10 mouse cellular contexts compared by ENCODE assay signal in genomic region chr2:97467664-97468063, GRCm38 (mm10).
A peak's percentile ranks its signal among the peaks of the same experiment; 100 is the strongest.
DNase-seq lines count a peak whose midpoint lies in the region; ATAC-seq and TF ChIP-seq lines count a peak whose summit lies in the region.
"Had no signal": no experiment of that assay in that cellular context is flagged by ENCODE, and none has a peak within 500 bp of the region (broad histone marks: within the 10 kb centered on the region; RNA-seq: fewer than 3 reads in every experiment).

No protein-coding gene starts in this region.

- peak overlapping the region; percentile 93 for H3K4me2 ChIP-seq in heart, embryonic 11.5 days
- H3K4me2 ChIP-seq in liver, postnatal 0 days (ENCODE audit: low read depth, low read length): peak overlapping the region; percentile 63; the same call in 1 of the 2 replicates

- peak overlapping the region; percentile 44 for H3K4me3 ChIP-seq in heart, embryonic 11.5 days (ENCODE audit: low read depth, low read length)
- peak overlapping the region; percentile 57 for H3K4me3 ChIP-seq in hindbrain, embryonic 10.5 days
- peak overlapping the region; percentile 31; the same call in 1 of the 2 replicates for H3K4me3 ChIP-seq in liver, postnatal 0 days (ENCODE audit: low read depth, low read length)

- TF ChIP-seq CTCF in liver, postnatal 0 days (IDR thresholded peaks at IDR 0.05; ENCODE audit: low read depth): no peak

- intact Hi-C loops in heart, postnatal 14 days (cut with DNase I): no loop called here

- no peak overlapping the region for H3K9ac ChIP-seq in heart, embryonic 11.5 days (ENCODE audit: low read depth, low read length)
- H3K9ac ChIP-seq in liver, postnatal 0 days (replicated peaks): no peak overlapping the region

- H3K27ac ChIP-seq in heart, embryonic 11.5 days (ENCODE audit: low read depth, low read length): no peak overlapping the region
- H3K27ac ChIP-seq in hindbrain, embryonic 10.5 days: no peak overlapping the region
- H3K27ac ChIP-seq in liver, postnatal 0 days (ENCODE audit: low read depth): no peak overlapping the region

- ATAC-seq in heart, embryonic 11.5 days (replicated peaks; ENCODE audit: insufficient number of reproducible peaks, low FRiP score, low TSS enrichment): no peak
- ATAC-seq in liver, postnatal 0 days: no peak
- ATAC-seq in granulocyte monocyte progenitor cell, adult 5-6 weeks (replicated peaks; ENCODE audit: poor library complexity, severe bottlenecking): no peak
- ATAC-seq: CD4-positive, CD25-positive, alpha-beta regulatory T cell, adult 4 months had no signal

- H3K27me3 ChIP-seq in heart, embryonic 11.5 days (ENCODE audit: control insufficient read depth, insufficient read depth, low read length): peaks cover 11% of the 10 kb centered on the region
- peaks cover 19% of the 10 kb centered on the region for H3K27me3 ChIP-seq in hindbrain, embryonic 10.5 days (ENCODE audit: insufficient read depth, poor library complexity, severe bottlenecking)
- H3K27me3 ChIP-seq in liver, postnatal 0 days (ENCODE audit: insufficient read depth, low read length): peaks cover 14% of the 10 kb centered on the region

- H3K36me3 ChIP-seq in heart, embryonic 11.5 days (ENCODE audit: control insufficient read depth, insufficient read depth, low read length): no peaks in the 10 kb centered on the region
- no peaks in the 10 kb centered on the region for H3K36me3 ChIP-seq in hindbrain, embryonic 10.5 days
- H3K36me3 ChIP-seq in liver, postnatal 0 days (replicated peaks; ENCODE audit: insufficient read depth, low read length): no peaks in the 10 kb centered on the region

- no peak for DNase-seq in heart, postnatal 14 days
- DNase-seq in adipocyte (ENCODE audit: low spot score): peak; percentile 31
- no peak for DNase-seq in hindbrain, embryonic 10.5 days (ENCODE audit: low spot score)
- no peak for DNase-seq in liver, postnatal 0 days
- DNase-seq in spleen, postnatal 4 days (ENCODE audit: low spot score in 2 of 2): no peak
- no peak for DNase-seq in layer of hippocampus, adult 9-10 months (ENCODE audit: low spot score)
- DNase-seq: gastrocnemius, postnatal 36 days had no signal

- no peak for TF ChIP-seq EP300 in liver, postnatal 0 days (IDR thresholded peaks at IDR 0.05; ENCODE audit: low read depth)

- H3K9me3 ChIP-seq in heart, embryonic 11.5 days (replicated peaks; ENCODE audit: control insufficient read depth, low read length): no peaks in the 10 kb centered on the region
- H3K9me3 ChIP-seq in hindbrain, embryonic 10.5 days: no peaks in the 10 kb centered on the region
- H3K9me3 ChIP-seq in liver, postnatal 0 days (ENCODE audit: low read length): no peaks in the 10 kb centered on the region

- whole genome bisulfite sequencing in heart, embryonic 11.5 days (ENCODE audit: insufficient replicate concordance): 14% methylated on average over 8 of the region's 8 CpGs
- 11% methylated on average over 8 of the region's 8 CpGs for whole genome bisulfite sequencing in hindbrain, embryonic 10.5 days
- WGBS in liver, postnatal 0 days (ENCODE audit: insufficient replicate concordance): 12% methylated on average over 8 of the region's 8 CpGs

- no peaks in the 10 kb centered on the region for H3K4me1 ChIP-seq in heart, embryonic 11.5 days (ENCODE audit: control insufficient read depth, insufficient read depth, low read length)
- peaks cover 9% of the 10 kb centered on the region; the same call in 1 of the 2 replicates for H3K4me1 ChIP-seq in hindbrain, embryonic 10.5 days (replicated peaks)
- H3K4me1 ChIP-seq in liver, postnatal 0 days (ENCODE audit: insufficient read depth): peaks cover 3% of the 10 kb centered on the region; the same call in 1 of the 2 replicates
